Mouse (Mus musculus) liver, embryonic 15.5 days (tissue): ENCODE measurements around the gene Amz2. TPM values are rescaled to one million over a fixed set of nuclear protein-coding genes. Genes with fewer than 3 reads are reported as not detected.

Source experiments
- ATAC-seq: fragments of 200-750 bp; cut with Nextera tagmentation; 2 replicates; pipeline ENCODE4 v1.8.0; 2017; ENCODE audit warnings: moderate number of reproducible peaks, mild to moderate bottlenecking, moderate library complexity; ENCODE audit not compliant: insufficient read depth
- H3K27ac ChIP-seq: fragments of 300-500 bp; sonication (generic); replicated peaks from 2 replicates; pipeline ENCODE4 v1.5.1; 2015; ENCODE audit warnings: mild to moderate bottlenecking, inconsistent platforms
- H3K27me3 ChIP-seq: fragments of 300-500 bp; sonication (generic); 2 replicates; pipeline ENCODE4 v1.6.1; 2015; ENCODE audit warnings: mild to moderate bottlenecking, inconsistent platforms
- H3K36me3 ChIP-seq: fragments of 300-500 bp; sonication (generic); replicated peaks from 2 replicates; pipeline ENCODE4 v1.6.1; 2015; ENCODE audit warnings: moderate library complexity, mild to moderate bottlenecking, inconsistent platforms
- H3K4me1 ChIP-seq: fragments of 300-500 bp; sonication (generic); replicated peaks from 2 replicates; pipeline ENCODE4 v1.6.1; 2015; ENCODE audit warnings: inconsistent platforms
- H3K4me2 ChIP-seq: fragments of 300-500 bp; sonication (generic); 2 replicates; pipeline ENCODE4 v1.6.1; 2015; ENCODE audit warnings: moderate library complexity, mild to moderate bottlenecking, inconsistent platforms
- H3K4me3 ChIP-seq: fragments of 300-500 bp; sonication (generic); replicated peaks from 2 replicates; pipeline ENCODE4 v1.5.1; 2015; ENCODE audit warnings: mild to moderate bottlenecking, inconsistent platforms
- H3K9ac ChIP-seq: fragments of 300-500 bp; sonication (generic); 2 replicates; pipeline ENCODE4 v1.6.1; 2015; ENCODE audit warnings: moderate library complexity, mild to moderate bottlenecking, inconsistent platforms
- H3K9me3 ChIP-seq: fragments of 300-500 bp; sonication (generic); replicated peaks from 2 replicates; pipeline ENCODE4 v1.6.1; 2016; ENCODE audit warnings: inconsistent platforms
- WGBS: fragments of 180-500 bp; shearing (Covaris S2); methylation state at CpG from one replicate; pipeline ENCODE4 v1.1.7; 2015; ENCODE audit warnings: mixed read lengths; ENCODE audit not compliant: insufficient replicate concordance; 5-methylcytosine and 5-hydroxymethylcytosine counted together
- polyA plus RNA-seq: library from polyadenylated mRNA; unstranded; fragments of >200 nt; fragmentation: Nextera tagmentation; extraction: Ambion mirVana; gene quantifications from 2 replicates; pipeline ENCODE4 v1.2.1, GENCODE M21; 2015

Amz2 gene
- polyA plus RNA-seq, 1 experiment from 2014 or later: 11.1 TPM

DNA sequence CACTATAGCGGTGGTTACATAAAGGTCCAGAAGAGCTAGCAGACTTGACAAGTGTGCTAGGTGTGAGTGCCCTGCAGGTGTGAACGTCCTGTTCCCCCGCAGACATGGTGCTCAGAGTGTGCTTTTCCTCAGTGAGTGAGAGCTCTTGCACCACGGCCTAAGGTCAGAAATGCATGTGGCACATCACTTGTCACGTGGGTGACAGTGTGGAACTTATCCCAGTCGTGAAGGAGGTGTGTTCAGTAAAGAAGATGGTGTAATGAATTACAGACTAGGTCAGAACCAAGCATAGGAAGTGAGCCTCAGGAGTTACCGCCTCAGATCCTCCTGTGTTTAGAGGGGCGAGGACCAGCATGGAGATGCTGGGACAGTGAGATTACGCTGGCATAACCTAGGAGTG is 30.5 kb upstream of the Amz2 start:
- Histone ChIP-seq H3K9ac (no peak overlapping the region), H3K9me3 (no peaks in the 10 kb centered on the region), H3K4me2 (no peak overlapping the region), H3K36me3 (peaks cover 70% of the 10 kb centered on the region), H3K4me1 (0 out of 2 replicates have a peak, but pooled peaks cover 13% of the 10 kb centered on the region), H3K27ac (no peak overlapping the region), H3K27me3 (no peaks in the 10 kb centered on the region), H3K4me3 (no peak overlapping the region)
- 83% methylated on average over 9 of the region's 9 CpGs for WGBS
- no peak for ATAC-seq

DNA sequence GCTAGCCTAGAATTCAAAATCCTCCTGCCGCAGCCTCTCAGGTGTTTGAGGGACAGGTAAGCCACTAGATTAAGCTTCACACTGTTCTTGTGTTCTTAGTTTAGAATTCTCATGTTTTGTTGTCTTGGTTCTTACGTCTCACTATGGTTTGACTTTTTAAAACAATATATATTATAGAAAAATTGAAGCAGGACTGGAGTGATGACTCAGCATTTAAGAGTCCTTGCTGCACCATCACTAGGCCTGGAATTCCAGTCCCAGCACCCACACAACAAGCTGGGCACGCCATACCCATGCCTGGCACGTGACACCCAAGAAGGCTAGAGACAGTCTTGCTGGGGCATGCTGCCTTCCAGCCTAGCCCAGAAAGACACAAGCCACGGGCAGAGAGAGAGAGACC is 19.3 kb upstream of the Amz2 start:
- Histone ChIP-seq H3K4me1 (no peaks in the 10 kb centered on the region), H3K9me3 (no peaks in the 10 kb centered on the region), H3K27me3 (no peaks in the 10 kb centered on the region), H3K4me3 (no peak overlapping the region), H3K27ac (no peak overlapping the region), H3K4me2 (no peak overlapping the region), H3K9ac (no peak overlapping the region), H3K36me3 (no peaks in the 10 kb centered on the region)
- WGBS: 70% methylated on average over 5 of the region's 5 CpGs
- no peak for ATAC-seq

DNA sequence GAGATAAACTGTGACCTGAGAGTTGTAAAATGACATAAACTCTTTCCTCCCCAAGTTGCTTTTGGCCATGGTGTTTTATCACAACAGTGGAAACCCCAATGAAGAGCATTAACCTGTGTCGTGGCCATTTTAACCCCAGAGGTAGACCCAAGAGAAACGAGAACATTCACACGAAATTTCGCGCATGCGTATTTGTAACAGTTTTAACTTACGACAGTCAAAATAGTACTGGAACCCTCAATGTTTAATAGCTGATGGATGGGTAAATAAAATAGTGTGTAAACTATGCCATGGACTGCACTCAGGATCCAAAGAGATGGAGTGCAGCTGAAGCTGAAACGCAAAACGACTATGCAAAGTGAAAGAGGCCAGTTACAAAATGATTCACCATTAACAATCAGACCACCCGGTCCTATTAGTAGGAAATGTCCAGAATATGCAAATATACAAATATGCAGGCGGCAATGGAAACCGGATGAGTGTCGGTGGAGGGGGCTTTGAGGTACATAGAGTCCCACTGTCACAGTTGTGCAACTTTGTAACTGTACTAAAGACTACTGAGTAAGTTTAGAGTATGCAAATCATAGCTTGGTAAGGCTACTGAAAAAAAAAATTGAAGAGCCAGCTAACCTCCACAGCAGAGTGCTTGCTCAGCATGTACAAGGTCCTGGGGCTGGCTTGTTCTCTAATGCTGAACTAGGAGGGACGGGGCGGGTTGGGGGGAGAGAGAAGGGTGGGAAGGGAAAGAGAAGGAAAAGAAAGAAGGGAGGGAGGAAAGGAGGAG is 15.4 kb upstream of the Amz2 start:
- Histone ChIP-seq H3K36me3 (no peaks in the 10 kb centered on the region), H3K4me2 (no peak overlapping the region), H3K4me1 (no peaks in the 10 kb centered on the region), H3K9me3 (no peaks in the 10 kb centered on the region), H3K9ac (no peak overlapping the region), H3K27ac (no peak overlapping the region), H3K27me3 (no peaks in the 10 kb centered on the region), H3K4me3 (no peak overlapping the region)
- 75% methylated on average over 15 of the region's 15 CpGs for WGBS
- no peak for ATAC-seq

DNA sequence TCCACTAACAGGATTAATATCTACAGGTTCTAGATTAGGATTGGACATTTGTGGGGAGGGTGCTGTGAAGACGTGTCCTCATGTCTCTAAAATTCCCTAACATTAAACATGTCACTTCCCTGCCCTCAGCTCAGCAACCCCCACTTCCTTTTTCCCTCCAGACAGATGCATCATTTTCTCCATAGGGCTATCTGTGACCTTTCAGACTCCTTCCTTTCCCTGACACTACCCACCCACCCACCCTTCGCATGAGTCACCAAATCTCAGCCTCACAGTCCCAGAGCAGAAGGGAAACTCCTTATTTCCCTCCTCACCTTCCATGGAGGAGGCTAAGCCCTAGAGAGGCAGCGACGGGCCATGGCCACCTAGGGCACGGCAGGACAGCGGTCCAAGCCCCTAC is 12.1 kb upstream of the Amz2 start, which contains the start of gene 9930022D16Rik:
Gene 9930022D16Rik (plus strand): TSS at position 301 of the 400 bp plus-strand sequence.
- ATAC-seq: no peak
- H3K27me3 ChIP-seq: no peaks in the 10 kb centered on the region
- no peaks in the 10 kb centered on the region for H3K36me3 ChIP-seq
- WGBS: 62% methylated on average over 6 of the region's 6 CpGs
- no peak within 1 kb of the TSS for H3K4me3 ChIP-seq
- H3K9me3 ChIP-seq: no peaks in the 10 kb centered on the region
- H3K4me2 ChIP-seq: no peak within 1 kb of the TSS
- no peaks in the 10 kb centered on the region; the same call in 1 of the 2 replicates for H3K4me1 ChIP-seq
- no peak within 1 kb of the TSS for H3K27ac ChIP-seq
- no peak within 1 kb of the TSS for H3K9ac ChIP-seq

DNA sequence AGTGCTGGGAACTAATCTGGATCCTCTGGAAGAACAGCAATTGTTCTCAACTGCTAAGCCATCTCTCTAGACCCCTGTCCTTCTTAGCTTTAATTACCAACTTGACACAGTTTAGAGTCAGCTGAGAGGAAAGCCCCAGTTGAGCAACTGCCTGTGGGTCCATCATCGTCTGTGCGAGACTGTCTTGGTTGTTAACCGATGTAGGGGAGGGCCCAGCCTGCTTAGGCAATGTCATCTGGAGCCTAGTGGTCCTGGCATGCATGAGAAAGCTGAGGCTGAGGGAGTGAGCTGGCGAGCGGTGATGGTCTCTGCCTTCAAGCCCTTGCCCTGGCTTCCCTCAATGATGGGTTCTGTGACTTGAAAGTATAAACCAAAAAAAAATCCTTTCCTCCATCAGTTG is 10.9 kb upstream of the Amz2 start:
- Histone ChIP-seq H3K4me1 (no peaks in the 10 kb centered on the region; the same call in 1 of the 2 replicates), H3K9ac (no peak overlapping the region), H3K27ac (no peak overlapping the region), H3K27me3 (no peaks in the 10 kb centered on the region), H3K9me3 (no peaks in the 10 kb centered on the region), H3K4me2 (no peak overlapping the region), H3K36me3 (no peaks in the 10 kb centered on the region), H3K4me3 (no peak overlapping the region)
- ATAC-seq: no peak
- WGBS: 75% methylated on average over 5 of the region's 5 CpGs

DNA sequence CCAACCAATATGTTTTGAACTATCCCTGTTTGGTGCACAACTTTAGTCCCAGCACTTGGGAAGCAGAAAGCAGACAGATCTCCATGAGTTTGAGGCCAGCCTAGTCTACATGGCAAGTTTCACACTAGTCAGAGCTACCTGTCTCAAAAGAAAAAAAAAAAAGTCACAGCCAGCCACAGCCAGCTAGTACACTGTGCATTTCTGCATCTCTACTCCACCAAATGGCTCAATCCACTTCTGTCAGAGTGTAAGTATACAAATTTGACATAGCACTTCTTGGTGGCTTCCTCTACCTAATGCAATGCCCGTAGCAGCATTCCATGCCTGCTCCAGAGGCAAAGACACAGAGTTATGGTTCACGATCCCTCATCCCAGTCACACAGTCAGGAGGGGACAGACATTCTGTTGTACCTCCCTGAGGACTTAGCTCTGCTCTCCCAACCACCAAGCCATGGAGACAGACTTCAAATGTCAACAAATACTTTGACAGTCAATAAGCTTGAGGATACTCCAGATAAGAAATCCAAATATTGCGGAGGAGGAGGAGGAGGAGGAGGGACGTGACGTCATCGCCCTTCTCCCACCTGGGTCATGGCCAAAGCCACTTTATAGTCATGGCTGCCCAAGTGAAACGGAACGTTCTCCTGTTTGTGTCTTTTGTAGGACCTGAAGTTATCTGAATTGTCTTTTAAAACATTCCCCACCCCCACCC is 8.9 kb upstream of the Amz2 start:
- Histone ChIP-seq H3K27me3 (no peaks in the 10 kb centered on the region), H3K4me1 (no peaks in the 10 kb centered on the region; the same call in 1 of the 2 replicates), H3K4me2 (no peak overlapping the region), H3K4me3 (no peak overlapping the region), H3K9ac (no peak overlapping the region), H3K27ac (no peak overlapping the region), H3K36me3 (no peaks in the 10 kb centered on the region), H3K9me3 (no peaks in the 10 kb centered on the region)
- 70% methylated on average over 8 of the region's 8 CpGs for WGBS
- no peak for ATAC-seq

DNA sequence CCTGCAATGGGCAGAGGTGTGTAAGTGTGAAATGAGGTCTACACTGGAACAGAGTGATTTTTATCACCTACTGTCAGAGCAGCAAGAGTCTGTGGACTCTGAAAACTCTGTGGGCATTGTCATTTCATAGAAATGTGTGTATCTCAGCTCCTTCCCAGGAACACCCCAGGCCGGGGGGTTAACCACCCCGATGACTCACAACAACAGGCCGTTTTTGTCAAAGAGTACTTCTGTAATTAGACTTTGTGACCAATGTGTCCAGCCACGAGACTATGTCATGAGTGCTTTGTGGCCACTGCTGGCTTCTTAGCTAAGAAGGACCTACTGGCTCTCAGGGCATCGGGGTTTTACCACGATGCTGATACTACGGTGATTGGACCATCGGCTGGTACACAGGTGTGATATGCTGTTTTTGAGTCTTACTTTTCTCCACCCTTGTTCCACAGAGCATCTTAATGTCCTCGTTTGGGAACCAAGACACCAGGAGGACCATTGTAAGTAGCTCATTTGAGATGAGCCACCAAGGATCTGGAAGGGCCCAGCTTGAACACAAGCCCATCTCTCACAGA is 8.2 kb upstream of the Amz2 start:
- Histone ChIP-seq H3K9ac (no peak overlapping the region), H3K4me3 (no peak overlapping the region), H3K4me1 (no peaks in the 10 kb centered on the region; the same call in 1 of the 2 replicates), H3K27ac (no peak overlapping the region), H3K27me3 (no peaks in the 10 kb centered on the region), H3K4me2 (no peak overlapping the region), H3K9me3 (no peaks in the 10 kb centered on the region), H3K36me3 (no peaks in the 10 kb centered on the region)
- WGBS: 60% methylated on average over 9 of the region's 9 CpGs
- no peak for ATAC-seq

DNA sequence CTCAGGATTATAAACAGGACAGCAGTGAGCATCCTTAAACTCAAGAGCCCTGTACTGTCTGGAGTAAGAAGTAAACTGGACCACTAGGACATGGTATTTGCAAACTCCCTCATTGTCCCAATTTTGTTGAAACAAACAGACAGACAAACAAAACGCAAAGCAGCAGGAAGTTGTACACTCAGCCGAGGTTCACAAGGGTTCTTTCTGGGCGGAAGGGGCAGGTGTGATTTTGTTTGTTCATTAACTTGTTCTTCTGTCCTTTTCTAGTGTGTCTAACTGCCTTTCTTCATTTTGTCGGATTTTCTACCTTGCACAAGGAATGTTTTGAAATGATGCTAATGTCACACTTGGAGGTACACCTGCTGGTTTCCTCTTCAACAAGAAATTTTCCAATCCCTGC is 6.3 kb upstream of the Amz2 start:
- 36% methylated on average over 4 of the region's 4 CpGs for WGBS
- Histone ChIP-seq H3K4me2 (peak overlapping the region; percentile 39; the same call in 1 of the 2 replicates), H3K4me1 (peaks cover 14% of the 10 kb centered on the region), H3K9ac (no peak overlapping the region), H3K9me3 (no peaks in the 10 kb centered on the region), H3K4me3 (no peak overlapping the region), H3K27ac (no peak overlapping the region), H3K27me3 (no peaks in the 10 kb centered on the region), H3K36me3 (no peaks in the 10 kb centered on the region)
- no peak for ATAC-seq

DNA sequence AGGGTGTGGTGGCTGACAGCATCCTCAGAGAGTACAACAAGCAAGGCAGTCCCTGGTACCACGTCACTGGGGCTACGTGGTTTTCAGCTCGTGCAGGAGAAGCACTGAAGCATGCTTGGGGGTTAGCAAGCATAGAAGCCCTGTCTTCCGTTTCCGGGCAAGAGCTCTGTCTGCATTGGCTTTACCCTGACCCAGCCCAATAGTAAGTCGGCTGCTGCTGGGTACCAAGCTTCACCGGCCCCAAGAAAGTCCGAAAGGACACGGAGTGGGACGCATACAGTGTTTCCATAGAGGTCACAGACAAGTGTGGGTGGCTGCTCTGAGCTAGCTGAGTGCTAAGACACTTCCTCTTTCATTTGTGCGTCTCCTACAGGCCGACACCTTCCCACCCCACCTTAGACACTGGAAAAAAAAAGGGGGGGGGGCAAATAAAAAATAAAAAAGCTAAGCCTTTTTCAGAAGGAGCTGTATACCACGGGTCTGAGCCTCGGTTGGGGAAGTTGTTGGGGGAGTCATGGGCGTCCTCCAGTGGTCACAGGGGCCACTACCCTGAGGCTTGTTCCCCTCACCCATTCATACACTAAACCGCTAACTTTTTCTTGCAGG is 5.7 kb upstream of the Amz2 start:
- Histone ChIP-seq H3K9me3 (no peaks in the 10 kb centered on the region), H3K9ac (no peak overlapping the region), H3K27me3 (no peaks in the 10 kb centered on the region), H3K4me1 (peaks cover 20% of the 10 kb centered on the region), H3K4me3 (no peak overlapping the region), H3K36me3 (no peaks in the 10 kb centered on the region), H3K27ac (no peak overlapping the region), H3K4me2 (peak overlapping the region; percentile 39)
- WGBS: 20% methylated on average over 16 of the region's 16 CpGs
- ATAC-seq: no peak

DNA sequence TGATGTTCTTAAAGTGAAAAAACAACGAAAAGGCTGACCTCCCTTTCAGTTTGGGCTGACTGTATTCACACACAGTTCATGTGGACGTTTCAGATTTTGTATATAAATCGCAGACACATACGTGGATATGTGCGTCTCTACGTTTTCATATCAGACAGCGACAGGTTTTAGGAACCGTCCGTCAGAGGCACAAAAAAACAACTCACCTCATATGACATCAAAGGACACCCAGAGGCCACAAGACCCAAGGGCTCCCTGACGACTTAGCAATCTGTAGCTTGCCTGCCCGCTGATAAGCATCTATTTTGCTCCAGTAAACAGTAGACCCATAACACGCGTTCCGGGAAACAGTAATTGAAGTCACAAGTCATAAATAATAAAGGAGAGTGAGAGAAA is 5.2 kb upstream of the Amz2 start:
- no peak for ATAC-seq
- no peaks in the 10 kb centered on the region for H3K36me3 ChIP-seq
- WGBS: 57% methylated on average over 14 of the region's 14 CpGs
- no peak overlapping the region for H3K27ac ChIP-seq
- H3K4me3 ChIP-seq: no peak overlapping the region
- no peaks in the 10 kb centered on the region for H3K27me3 ChIP-seq
- H3K4me2 ChIP-seq: 0 out of 2 replicates have a peak overlapping the region, but pooled peaks have one; percentile 39
- no peak overlapping the region for H3K9ac ChIP-seq
- peaks cover 25% of the 10 kb centered on the region for H3K4me1 ChIP-seq
- no peaks in the 10 kb centered on the region for H3K9me3 ChIP-seq

DNA sequence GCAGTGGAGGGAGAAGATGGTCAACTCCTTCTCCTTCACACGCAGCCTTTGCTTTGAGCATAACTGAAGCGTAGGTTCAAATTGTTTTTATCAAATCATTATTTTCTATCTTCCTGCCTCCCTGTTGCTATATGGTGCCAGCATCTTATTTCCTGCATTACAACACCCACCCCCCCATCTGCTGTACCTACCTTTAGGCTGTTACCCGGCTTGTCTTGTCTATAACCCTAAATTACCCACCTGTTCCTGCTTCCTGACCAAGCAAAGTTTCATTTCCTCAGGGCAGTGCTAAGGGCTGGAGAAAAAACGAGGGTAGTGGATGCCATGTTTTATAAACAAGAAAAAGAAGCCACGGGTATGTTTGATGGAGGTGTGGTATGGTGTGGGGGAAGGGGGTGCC is 4.5 kb upstream of the Amz2 start:
- H3K27me3 ChIP-seq: no peaks in the 10 kb centered on the region
- no peaks in the 10 kb centered on the region for H3K36me3 ChIP-seq
- no peak overlapping the region for H3K4me3 ChIP-seq
- no peak overlapping the region for H3K4me2 ChIP-seq
- WGBS: 67% methylated on average over 5 of the region's 5 CpGs
- H3K27ac ChIP-seq: no peak overlapping the region
- H3K4me1 ChIP-seq: peaks cover 28% of the 10 kb centered on the region
- no peak for ATAC-seq
- H3K9me3 ChIP-seq: no peaks in the 10 kb centered on the region
- no peak overlapping the region for H3K9ac ChIP-seq
